Mouse (Mus musculus) R1 (cell line): ENCODE results near the gene Slc17a2.

Experiments used
- DNase-seq: peaks from one replicate; pipeline ENCODE4 v3.0.0-alpha.2; 2018; ENCODE audit warnings: low read depth, low spot score

Slc17a2 gene

DNA sequence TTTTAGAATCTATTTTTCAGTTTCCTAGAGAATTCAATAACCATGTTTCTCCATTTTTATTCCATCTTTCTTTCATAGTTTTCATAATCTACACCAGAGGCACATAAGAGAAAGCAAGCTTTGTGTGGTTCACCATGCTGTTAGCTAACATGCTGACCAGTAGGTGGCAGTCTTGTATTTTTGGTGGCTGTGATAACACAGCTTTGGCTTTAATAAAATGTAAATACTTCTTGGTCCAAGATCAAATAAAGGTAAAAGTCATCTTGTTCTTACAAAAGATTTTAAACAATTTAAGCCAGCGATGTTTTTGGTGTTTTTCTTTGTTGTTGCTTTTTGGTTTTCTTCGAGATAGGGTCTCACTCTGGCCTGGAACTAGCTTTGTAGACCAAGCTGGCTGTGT, 14.3 kb upstream of the Slc17a2 start:
- peak; percentile 60 for DNase-seq

DNA sequence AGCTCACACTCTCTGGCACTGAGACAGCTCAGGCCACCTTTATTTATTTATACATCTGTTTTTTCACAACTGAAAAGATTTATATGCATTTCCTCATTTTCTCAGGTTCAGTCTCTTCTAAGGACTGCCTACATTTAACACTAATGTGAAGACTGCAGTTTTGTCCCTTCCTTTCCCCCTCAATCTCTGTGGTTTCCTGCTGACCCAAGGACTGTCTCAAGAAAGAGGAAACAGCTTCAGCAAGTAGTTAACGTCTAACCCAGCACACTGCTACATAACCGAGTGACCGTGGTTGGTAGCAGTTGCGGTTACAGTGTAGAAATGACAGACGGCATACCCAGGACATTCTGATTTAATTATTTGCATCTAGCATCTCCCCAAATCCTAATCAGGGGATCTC, 7.4 kb upstream of the Slc17a2 start:
- DNase-seq, result no peak

DNA sequence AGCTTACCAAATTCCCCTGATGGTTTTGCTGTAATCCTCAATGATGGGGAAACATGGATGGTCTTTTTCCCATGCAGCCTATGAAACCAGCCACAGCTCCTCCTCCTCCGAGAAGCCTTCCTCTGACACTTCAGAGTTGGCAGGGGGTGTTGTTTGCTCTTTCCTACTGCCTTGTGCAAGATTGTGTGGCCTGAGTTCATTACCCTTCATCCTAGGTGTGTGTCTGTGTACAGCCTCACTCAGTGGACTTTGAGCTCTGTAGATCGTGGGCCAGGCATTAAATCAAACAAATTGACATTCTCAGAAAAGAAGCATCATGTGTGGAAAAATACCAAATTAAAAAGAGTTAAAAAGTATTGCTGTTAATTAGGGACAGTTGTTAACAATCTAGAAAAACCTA, 2.3 kb upstream of the Slc17a2 start:
- DNase-seq, result no peak

DNA sequence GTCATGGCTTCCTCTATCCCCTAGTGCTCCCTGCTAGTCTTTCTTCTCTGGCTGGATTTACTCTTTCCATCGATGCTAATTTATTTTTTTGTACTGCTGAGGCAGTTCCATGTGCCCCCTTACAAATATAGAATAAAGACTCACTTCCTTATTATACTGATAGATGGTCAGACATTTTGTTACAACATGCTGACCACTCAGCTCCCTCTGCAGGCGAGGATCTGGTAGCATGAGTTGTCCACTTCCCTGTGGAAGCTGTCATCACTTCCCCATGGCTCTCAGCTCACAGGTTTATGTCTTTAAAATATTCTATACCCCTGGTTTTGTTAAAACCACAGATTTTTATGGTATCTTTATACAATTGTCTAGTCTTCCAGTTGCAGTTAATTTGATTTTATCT, 9.4 kb downstream of the Slc17a2 start:
- peak; percentile 6 for DNase-seq

DNA sequence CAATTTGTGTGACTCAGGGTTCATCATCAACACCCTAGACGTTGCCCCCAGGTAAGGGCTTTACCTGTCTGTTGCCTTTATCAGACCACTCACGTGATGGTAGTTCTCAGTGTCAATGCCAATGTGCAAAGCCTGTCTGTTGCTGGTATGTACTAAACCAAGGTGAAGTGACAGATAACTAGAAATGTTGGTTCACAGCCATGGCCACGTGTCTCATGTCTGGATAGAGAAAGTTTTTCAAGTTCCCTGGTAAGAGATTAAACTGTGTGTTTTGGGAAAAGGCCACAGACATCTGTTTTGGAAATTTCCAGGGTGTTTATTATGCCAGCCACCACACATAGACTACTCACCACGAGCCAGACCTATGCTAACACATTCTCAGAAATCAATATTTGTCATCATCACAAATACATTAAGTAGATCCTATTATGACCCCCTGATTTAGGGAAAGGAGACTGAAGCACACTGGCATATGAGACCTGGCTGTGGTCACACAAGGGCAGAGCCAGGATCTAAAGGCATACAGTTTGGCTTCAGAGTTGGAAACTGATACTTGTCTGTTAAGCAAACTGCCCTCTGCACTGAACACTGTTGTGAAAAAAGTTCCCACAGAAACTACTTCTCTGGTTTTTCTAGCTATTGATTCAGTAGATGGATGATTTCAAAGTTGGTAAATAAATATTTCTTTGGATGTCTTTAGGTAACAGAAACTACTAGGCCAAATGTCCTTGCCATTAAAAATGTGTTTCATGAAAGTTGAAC, 13.6 kb downstream of the Slc17a2 start:
- no peak for DNase-seq

DNA sequence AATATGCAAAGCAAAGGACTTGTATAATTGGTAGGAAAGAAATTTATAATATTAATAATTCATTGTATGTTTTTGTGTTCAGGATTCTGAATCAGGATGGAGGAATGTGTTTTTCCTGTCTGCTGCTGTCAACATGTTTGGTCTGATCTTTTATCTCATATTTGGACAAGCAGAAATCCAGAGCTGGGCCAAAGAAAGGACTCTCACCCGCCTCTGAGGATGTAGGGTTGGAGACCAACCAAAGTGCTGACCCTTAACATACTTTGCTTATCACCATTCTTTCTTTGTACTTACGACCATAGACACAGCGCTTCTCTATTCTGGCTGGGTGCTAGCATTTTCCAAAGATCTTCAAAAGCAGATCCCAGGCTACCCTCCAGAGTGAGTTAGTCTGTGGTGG, 15.4 kb downstream of the Slc17a2 start:
- DNase-seq, result no peak

DNA sequence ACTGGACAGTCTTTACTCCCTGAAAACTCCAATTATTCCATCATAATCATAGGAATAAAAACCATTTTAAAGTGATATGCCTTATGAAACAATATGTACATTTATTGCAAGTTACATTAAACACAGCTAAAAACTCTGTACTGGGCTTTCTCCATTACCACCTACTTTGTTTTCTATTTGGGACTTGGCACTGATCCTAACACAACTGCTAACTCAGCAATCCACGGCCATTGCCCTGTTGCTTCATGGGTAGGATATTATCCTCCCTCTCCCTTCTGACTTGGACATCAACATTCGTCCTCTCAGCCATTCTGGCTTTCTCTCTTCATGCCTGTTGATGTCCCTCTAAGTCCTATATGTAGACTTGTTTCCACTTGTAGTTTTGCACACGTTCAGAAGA, 19.8 kb downstream of the Slc17a2 start:
- DNase-seq, result no peak

DNA sequence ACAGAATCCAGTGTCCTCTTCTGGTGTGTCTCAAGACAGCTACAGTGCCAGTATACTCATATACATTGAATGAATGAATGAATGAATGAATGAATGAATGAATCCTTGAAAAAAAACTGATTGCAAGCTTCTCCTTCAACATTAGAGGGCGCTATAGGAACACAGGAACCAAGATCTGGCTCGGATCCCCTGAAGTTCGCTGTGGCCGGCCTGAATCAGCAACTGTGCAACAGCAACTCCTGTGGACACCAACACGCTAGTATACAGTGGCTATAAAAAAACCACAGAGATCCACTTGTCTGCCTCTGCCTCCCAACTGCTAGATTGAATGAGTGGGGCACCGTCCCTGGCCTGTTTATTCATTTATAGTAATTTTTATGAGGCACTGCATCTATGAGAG, 26.3 kb downstream of the Slc17a2 start:
- DNase-seq, result peak; percentile 67

DNA sequence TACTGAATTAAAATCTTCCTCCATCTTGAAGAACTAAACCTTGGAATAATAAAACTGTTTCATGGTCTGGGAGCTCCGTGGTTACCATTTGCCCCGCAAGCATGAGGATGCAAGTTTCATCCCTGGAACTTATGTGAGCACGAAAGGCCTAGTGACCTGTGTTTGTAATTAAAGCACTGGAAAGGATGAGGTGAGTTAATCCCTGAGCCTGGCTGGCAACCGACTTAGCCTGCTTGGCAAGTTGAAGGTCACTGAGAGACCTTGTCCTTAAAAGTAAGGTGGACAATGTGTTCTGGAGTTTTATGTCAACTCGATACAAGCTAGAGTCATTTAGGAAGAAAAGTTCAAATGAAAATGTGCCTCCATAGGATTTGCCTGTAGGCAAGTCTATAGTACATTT, 28.0 kb downstream of the Slc17a2 start:
- DNase-seq, result no peak

DNA sequence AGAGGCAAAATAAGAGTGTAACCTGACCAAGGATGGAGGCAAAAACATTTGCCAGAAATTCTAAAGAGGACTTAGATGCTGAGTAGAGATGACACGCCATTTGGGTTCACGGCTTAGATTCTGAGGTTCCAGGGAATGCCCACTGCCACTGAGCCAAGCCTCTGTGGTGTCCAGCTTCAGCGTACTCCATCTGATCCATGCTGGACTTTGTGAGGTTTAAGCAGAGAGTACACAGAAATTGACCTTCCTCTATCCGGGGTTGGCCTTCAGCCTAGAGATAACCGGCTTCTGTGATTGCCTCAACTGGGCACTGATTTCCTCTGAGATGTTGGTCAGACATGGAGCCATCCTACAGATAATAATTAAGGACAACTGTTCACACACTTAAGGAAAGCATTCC, 29.8 kb downstream of the Slc17a2 start:
- DNase-seq, result no peak

DNA sequence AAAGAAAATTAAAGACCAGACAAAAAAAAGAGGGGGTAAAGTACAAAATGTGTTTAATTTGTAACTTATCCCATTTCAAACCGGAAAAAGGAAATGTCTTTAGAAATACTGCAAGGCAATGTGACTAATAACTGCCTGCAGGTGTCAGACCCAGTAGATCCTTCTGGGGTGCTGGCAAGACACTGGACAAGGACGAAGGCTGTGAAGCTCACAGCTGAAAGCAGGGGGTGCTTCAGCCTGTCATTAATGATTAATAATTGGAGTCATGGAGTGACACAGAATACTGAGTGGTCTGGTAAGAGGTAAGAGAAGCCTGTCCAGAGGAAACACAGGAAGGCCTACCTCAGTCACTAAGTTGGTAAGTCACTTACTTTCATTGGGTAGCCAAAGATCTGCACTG, 32.5 kb downstream of the Slc17a2 start, which contains the start of gene Slc17a3:
Slc17a3 (plus strand) TSS at position 127 of the 400 bp plus-strand sequence.
- DNase-seq, result no peak

DNA sequence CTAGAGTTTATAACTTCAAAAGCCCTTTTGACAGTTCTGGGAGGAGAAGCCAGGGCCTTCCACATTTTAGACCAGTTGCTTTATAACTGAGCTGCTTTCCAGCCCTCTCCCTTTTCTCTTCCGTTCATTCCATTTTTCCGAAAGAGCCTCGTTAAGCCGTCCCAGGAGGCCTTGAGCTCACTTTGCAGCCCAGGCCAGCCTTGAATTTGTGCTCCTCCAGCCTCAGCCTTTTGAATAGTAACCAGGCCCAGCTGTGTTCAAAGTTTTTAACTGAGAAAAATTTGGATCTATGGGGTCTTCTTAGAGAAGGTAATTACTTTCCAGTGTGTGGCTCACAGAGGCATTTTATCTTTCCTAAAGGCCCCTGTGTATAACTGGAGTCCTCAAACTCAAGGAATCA, 39.1 kb downstream of the Slc17a2 start:
- DNase-seq, result no peak

DNA sequence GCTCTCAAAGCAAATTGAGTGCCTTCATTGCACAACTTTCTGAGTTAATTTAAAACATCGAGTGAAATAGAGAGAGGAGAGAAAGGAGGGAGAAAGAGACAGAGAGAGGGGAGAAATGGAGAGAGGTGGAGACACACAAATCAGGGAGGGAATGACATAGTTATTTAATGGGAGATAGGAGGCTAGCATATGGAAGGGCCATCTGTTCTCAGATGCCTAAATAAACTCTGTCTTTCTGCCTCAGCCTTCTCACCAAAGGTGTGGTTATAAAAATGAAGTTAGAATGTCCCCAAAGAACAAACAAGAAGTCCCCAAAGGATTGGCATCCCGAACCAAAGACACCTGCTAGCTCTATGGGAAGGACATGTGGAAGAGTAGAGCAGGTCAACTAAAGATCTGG, 42.5 kb downstream of the Slc17a2 start:
- no peak for DNase-seq

DNA sequence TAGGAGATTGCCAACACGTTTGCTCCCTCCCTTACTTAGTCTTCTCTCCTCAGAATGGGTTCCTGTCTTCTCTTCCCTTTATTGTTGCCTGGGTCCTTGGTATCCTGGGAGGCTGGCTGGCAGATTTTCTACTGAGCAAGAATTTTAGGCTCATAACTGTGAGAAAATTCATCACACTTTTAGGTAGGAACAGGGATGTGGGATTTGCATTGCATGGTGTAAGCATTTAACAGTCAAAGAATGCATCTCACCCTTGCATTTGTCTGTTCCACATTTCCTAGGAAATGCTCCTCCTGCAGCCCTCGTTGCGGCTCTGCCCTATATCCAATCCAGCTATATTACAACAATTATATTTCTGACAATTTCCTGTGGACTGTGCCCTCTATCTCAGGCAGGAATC, 49.6 kb downstream of the Slc17a2 start:
- no peak for DNase-seq

DNA sequence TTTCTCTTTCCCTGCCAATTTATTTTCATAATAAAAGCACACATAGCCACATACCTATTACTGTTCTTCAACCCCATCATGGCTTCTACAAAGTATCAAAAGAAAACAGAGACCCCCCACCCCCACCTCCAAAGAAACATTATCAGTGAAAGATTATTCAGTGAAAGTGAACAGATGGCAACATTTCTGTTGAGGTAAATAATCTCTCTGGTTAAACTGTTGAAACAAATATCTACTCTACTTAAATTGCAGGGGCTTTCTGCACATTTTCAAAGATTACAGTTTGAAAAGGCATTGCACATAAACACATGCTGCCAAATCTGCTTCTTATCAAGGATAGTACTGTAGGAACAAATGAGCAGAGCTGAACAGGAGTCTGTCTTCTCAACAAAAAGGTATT, 55.0 kb downstream of the Slc17a2 start:
- DNase-seq, result no peak

DNA sequence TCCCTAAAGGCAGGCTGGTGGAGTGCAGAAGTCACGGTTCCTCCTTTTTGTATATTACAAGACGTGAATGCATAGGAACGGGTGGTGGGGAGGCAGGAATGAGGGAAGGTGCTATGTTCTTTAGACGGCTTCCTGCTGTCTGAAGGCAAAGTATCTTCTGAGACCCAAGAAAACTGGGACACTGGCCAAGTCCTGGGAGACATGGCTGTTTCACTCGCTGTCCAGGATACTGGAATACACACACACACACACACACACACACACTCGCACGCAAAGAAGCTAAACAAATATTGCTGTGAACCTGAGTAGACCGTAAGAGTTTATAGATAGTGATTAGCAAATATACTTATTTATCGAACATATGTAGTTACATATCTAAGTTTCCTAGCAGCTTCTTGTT, 57.9 kb downstream of the Slc17a2 start:
- DNase-seq, result no peak

DNA sequence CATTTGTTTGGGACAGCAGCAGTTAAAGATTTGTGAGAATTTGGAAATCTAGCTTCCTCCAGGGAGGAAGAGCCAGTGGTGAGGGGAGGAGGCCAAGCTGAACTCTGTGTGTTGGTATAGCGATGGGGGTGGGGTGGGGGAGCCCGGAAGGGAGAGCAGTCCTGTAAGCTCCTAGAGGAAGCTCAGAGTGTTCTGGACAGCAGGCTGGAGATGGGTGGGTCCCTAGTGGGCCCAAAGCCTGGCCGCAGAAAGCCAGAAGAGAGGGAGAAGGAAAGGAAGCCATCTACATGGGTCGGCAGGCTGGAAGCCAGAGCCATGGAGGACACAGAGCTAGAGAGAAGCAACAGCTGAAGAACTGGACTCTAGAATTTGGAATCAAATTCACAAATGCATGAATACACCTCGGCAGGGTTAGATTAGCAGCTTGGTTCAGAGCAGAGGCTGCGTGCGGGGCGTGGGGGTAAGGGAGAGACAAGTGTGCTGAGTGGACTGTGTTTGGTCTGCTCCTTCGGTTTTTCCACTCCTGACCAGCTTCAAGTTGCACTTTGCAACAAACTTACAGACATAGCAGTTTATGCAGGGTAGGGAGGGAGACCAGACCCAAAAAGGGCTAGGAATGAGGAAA, 59.4 kb downstream of the Slc17a2 start:
- DNase-seq, result peak; percentile 4

DNA sequence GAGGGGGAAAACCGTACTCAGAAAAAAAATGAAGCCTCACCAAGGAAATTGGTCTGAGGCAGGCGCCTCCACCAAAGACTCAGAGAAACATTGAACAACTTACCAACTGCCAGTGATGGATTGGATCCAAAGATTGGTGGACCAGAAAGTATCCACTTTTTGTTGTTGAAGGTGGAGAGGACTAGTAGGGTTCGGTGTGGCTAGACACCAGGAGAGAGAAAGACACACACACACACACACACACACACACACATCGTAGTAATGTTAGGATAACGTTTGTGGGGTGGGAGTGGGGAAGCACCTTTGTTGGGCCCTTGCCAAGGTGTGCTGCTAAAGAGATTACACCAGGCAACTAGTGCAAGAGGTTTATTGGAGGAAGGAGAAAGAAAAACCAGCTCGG, 60.2 kb downstream of the Slc17a2 start:
- no peak for DNase-seq

DNA sequence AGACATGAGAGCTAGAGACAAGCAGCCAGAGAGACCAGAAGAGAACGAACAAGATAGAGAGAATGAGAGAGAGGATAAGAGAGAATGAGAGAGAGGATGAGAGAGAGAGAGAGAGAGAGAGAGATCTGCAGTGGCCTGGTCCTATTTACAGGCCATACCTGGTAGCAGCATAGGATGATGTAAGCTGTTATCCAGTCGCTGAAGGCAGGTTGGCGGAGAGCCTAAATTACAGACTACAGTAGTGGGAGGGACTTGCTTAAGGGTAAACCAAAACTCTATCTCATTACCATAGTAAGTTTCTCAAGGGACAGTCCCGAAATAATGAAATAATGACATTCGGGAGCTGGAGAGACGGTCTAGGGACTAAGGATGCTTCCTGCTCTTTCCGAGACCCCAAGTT, 60.6 kb downstream of the Slc17a2 start, which contains the start of gene Slc17a1:
Slc17a1 (plus strand) TSS at position 346 of the 400 bp plus-strand sequence.
- DNase-seq, result no peak

DNA sequence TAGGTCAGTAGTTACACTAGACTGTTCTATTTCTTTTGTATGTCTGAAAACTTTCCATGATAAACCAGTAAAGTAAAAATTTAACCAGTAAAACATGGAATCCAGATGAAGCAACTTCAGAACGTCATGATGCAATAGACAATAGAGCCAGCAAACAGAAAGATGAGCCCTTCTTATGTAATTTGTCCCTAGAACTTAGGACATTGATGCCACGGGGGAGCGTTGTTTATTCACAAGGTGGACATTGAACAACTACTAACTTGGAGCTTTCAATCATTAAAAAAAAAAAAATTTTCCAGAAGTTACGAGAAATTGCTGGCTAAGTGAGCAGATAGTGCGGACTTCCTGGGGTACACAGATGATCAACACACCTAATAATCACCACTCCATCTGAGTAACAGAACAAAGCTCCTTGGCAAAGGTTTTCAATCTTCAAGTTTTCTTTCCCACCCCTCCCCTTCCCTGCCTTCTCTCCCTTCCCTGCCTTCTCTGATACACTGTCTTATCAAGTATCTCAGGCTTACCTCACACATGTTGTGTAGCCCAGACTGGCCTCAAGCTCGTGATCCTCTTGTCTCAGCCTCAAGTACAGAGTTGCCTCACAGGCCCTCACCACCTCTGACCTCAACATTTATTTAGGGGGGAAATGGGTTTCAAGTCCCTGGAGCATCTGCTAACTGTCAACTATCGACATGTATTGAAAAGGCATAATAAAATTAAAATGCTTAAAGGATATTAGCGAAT, 62.2 kb downstream of the Slc17a2 start:
- DNase-seq, result no peak

DNA sequence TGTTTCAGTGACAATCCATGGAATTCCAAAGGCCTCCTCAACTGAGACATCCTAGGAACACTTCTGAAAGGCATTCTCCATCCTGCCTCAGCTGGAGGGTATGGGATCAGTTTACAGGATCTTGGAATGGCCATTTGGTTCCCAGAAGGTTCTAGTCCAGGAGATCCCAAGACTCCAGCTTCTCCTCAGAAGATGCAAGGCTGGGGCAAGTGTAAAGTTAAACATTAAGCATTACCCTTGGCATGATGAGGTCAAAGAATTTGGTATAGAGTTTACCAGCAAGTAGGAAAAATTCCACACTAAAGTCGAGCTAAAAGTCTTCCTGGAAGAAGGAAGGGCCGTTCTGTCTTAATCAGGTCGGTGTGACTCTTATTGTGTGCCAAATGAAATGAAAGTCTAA, 63.2 kb downstream of the Slc17a2 start:
- no peak for DNase-seq

DNA sequence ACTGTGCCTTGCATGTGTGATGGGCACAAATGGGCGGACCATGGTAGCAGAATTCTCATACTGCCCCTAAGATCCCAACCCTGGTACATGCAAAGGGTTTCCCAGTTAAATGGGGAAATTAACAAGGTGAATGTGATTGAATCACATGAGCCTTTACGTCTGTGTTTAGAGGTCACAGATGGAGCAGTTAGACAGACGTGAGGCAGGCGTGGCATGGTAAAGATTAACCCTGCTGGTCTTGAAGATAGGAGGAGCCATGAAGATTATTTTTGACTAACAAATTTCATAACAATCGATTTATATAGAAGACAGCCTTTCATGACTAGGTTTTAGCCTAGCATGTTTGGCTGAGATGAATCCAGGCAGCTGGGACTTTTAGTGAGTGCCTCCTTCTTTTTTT, 66.3 kb downstream of the Slc17a2 start:
- no peak for DNase-seq
